Mouse (Mus musculus): ENCODE measurements around the gene Fzd9. TPM values are rescaled to one million over a fixed set of nuclear protein-coding genes. Genes with fewer than 3 reads are reported as not detected.
"Not testable (repeated sequence)": the region's sequence is repeated elsewhere in the genome, so short reads cannot be mapped to it uniquely, and the experiment has no call there.

Fzd9 gene
- total RNA-seq, 1 experiment = 9.4 TPM

DNA sequence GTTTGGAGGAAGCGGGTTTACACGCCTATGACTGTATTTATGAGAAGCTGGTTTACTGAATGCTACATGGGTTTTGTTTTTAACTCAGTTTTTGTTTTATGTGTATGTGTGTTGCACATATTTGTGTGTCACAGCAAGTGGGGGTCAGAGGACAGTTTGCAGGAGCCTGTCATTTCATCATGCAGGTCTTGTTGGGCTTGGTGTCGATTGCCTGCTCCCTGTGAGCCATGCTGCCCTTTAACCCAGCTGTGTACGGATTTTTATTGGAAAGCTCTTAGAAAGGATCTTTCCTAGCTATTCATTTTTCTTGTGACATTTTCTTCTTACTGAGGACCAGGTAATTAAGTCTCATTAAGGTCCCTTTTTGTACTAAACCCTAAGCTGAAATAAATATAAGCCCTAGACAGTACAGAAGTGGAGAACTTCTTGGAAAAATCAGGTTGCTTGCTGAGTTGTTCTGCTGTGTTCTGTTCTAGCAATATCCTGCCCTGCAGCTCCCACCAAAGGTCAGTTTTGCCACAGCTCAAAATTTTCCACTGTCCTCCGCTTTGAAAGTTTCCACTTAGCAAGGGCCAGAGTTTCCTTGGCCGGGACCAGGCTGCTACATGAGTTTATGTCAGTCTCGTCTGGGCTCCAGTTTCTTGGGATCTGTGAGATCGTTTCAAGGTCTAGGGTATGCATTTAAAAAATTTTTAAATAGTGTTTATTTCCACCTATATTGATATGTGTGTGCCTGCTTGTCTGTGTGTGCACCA is 17.7 kb downstream of the Fzd9 start:
- in situ Hi-C loops (cut with MboI; ENCODE audit: low sequenced_read_pairs in 2 of 2, unreplicated experiment in 2 of 2) = no loop called here

GRCm38 (mm10) chr5:135230186-135230585 is 20.8 kb downstream of the Fzd9 start:
- H3K9ac ChIP-seq (ENCODE audit: insufficient read depth, low read depth, low read length, poor library complexity, severe bottlenecking) = no peak overlapping the region
- H3K36me3 ChIP-seq (ENCODE audit: control insufficient read depth, insufficient read depth, low read length, poor library complexity, severe bottlenecking) = peaks cover 55% of the 10 kb centered on the region
- no peaks in the 10 kb centered on the region for H3K4me1 ChIP-seq (ENCODE audit: control insufficient read depth in 2 of 2, insufficient read depth in 2 of 2, low read length in 2 of 2, poor library complexity in 1 of 2)
- no peak for TF ChIP-seq MAFK (IDR thresholded peaks at IDR 0.05; ENCODE audit: insufficient read depth, low read depth, low read length)
- no peak for TF ChIP-seq CHD2 (IDR thresholded peaks at IDR 0.05; ENCODE audit: low read depth, low read length)
- TF ChIP-seq ZNF384 (IDR thresholded peaks at IDR 0.05; ENCODE audit: low read depth, low read length) = no peak
- TF ChIP-seq HCFC1 (IDR thresholded peaks at IDR 0.05; ENCODE audit: borderline replicate concordance, insufficient read depth, low read length) = no peak
- no peak for TF ChIP-seq ZC3H11A (IDR thresholded peaks at IDR 0.05; ENCODE audit: borderline replicate concordance, low read depth, low read length)
- DNase-seq (ENCODE audit: low read depth, low spot score) = no peak
- no peak overlapping the region for H3K4me3 ChIP-seq (ENCODE audit: insufficient read depth in 1 of 2, low read depth in 1 of 2, low read length in 2 of 2, poor library complexity in 1 of 2, severe bottlenecking in 1 of 2)
- no peak overlapping the region for H3K27ac ChIP-seq (ENCODE audit: insufficient read depth, low read depth, low read length, poor library complexity, severe bottlenecking)
- no peaks in the 10 kb centered on the region for H3K9me3 ChIP-seq (ENCODE audit: control insufficient read depth, insufficient read depth, low read depth, low read length)
- in situ Hi-C loops (cut with MboI; ENCODE audit: low sequenced_read_pairs in 2 of 2, unreplicated experiment in 2 of 2) = no loop called here

More for the DNA sequence above, 17.7 kb downstream of the Fzd9 start:
- peaks cover 63% of the 10 kb centered on the region for H3K36me3 ChIP-seq (ENCODE audit: control insufficient read depth, insufficient read depth, low read length, poor library complexity, severe bottlenecking)
- no peak overlapping the region for H3K4me3 ChIP-seq (ENCODE audit: insufficient read depth in 1 of 2, low read depth in 1 of 2, low read length in 2 of 2, poor library complexity in 1 of 2, severe bottlenecking in 1 of 2)
- DNase-seq (ENCODE audit: low read depth, low spot score) = no peak
- H3K4me1 ChIP-seq (ENCODE audit: control insufficient read depth in 2 of 2, insufficient read depth in 2 of 2, low read length in 2 of 2, poor library complexity in 1 of 2) = no peaks in the 10 kb centered on the region
- H3K9me3 ChIP-seq (ENCODE audit: control insufficient read depth, insufficient read depth, low read depth, low read length) = no peaks in the 10 kb centered on the region
- H3K27ac ChIP-seq (ENCODE audit: insufficient read depth, low read depth, low read length, poor library complexity, severe bottlenecking) = no peak overlapping the region
- no peak overlapping the region for H3K9ac ChIP-seq (ENCODE audit: insufficient read depth, low read depth, low read length, poor library complexity, severe bottlenecking)
- TF ChIP-seq ZNF384 (IDR thresholded peaks at IDR 0.05; ENCODE audit: low read depth, low read length) (no peak), CHD2 (IDR thresholded peaks at IDR 0.05; ENCODE audit: low read depth, low read length) (no peak), ZC3H11A (IDR thresholded peaks at IDR 0.05; ENCODE audit: borderline replicate concordance, low read depth, low read length) (no peak), MAFK (IDR thresholded peaks at IDR 0.05; ENCODE audit: insufficient read depth, low read depth, low read length) (no peak), HCFC1 (IDR thresholded peaks at IDR 0.05; ENCODE audit: borderline replicate concordance, insufficient read depth, low read length) (no peak)

DNA sequence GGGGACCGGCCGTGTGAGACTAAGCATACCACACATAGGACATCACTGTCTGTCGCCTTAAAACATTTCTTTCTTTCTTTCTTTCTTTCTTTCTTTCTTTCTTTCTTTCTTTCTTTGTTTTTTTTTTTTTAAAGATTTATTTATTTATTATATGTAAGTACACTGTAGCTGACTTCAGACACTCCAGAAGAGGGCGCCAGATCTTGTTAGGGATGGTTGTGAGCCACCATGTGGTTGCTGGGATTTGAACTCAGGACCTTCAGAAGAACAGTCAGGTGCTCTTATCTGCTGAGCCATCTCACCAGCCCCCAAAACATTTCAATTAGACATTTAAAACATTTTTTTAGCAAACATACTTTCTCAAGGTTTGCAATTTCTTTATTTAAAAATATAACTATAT is 25.2 kb downstream of the Fzd9 start:
- H3K4me1 ChIP-seq (ENCODE audit: control insufficient read depth in 2 of 2, insufficient read depth in 2 of 2, low read length in 2 of 2, poor library complexity in 1 of 2); in situ Hi-C loops (cut with MboI; ENCODE audit: low sequenced_read_pairs in 2 of 2, unreplicated experiment in 2 of 2); H3K9ac ChIP-seq (ENCODE audit: insufficient read depth, low read depth, low read length, poor library complexity, severe bottlenecking); DNase-seq (ENCODE audit: low read depth, low spot score); H3K9me3 ChIP-seq (ENCODE audit: control insufficient read depth, insufficient read depth, low read depth, low read length); H3K4me3 ChIP-seq (ENCODE audit: insufficient read depth in 1 of 2, low read depth in 1 of 2, low read length in 2 of 2, poor library complexity in 1 of 2, severe bottlenecking in 1 of 2); H3K27ac ChIP-seq (ENCODE audit: insufficient read depth, low read depth, low read length, poor library complexity, severe bottlenecking): not testable (repeated sequence)
- H3K36me3 ChIP-seq (ENCODE audit: control insufficient read depth, insufficient read depth, low read length, poor library complexity, severe bottlenecking) = peaks cover 44% of the 10 kb centered on the region

DNA sequence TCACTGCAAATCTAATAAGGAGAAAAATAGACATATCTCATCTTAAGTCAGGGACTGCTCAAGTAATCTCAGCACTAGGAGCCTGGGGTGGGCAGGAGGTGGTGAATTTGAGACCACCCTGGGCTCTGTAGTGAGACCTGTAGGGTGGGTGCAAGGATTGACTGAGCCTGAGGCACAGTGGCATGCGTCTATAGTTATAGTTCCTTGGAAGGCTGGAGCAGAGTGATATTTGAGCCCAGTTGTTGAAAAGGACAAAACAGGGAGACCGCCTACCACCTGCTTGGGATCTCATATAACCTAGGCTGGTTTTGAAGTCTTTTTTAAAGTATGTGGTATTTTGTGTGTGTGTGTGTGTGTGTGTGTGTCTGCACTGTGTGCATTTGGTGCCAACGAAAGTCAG is 26.9 kb downstream of the Fzd9 start:
- in situ Hi-C loops (cut with MboI; ENCODE audit: low sequenced_read_pairs in 2 of 2, unreplicated experiment in 2 of 2) = no loop called here
- TF ChIP-seq MAFK (IDR thresholded peaks at IDR 0.05; ENCODE audit: insufficient read depth, low read depth, low read length) = no peak
- no peak for TF ChIP-seq ZC3H11A (IDR thresholded peaks at IDR 0.05; ENCODE audit: borderline replicate concordance, low read depth, low read length)
- TF ChIP-seq ZNF384 (IDR thresholded peaks at IDR 0.05; ENCODE audit: low read depth, low read length) = no peak
- no peak for TF ChIP-seq HCFC1 (IDR thresholded peaks at IDR 0.05; ENCODE audit: borderline replicate concordance, insufficient read depth, low read length)
- TF ChIP-seq CHD2 (IDR thresholded peaks at IDR 0.05; ENCODE audit: low read depth, low read length) = no peak
- Histone ChIP-seq H3K9ac (ENCODE audit: insufficient read depth, low read depth, low read length, poor library complexity, severe bottlenecking) (no peak overlapping the region), H3K4me3 (ENCODE audit: insufficient read depth in 1 of 2, low read depth in 1 of 2, low read length in 2 of 2, poor library complexity in 1 of 2, severe bottlenecking in 1 of 2) (no peak overlapping the region), H3K4me1 (ENCODE audit: control insufficient read depth in 2 of 2, insufficient read depth in 2 of 2, low read length in 2 of 2, poor library complexity in 1 of 2) (peaks cover 0 to 7% of the 10 kb centered on the region in 2 experiments; a peak in 2 of 4 replicates), H3K36me3 (ENCODE audit: control insufficient read depth, insufficient read depth, low read length, poor library complexity, severe bottlenecking) (peaks cover 39% of the 10 kb centered on the region), H3K27ac (ENCODE audit: insufficient read depth, low read depth, low read length, poor library complexity, severe bottlenecking) (no peak overlapping the region), H3K9me3 (ENCODE audit: control insufficient read depth, insufficient read depth, low read depth, low read length) (no peaks in the 10 kb centered on the region)
- no peak for DNase-seq (ENCODE audit: low read depth, low spot score)

DNA sequence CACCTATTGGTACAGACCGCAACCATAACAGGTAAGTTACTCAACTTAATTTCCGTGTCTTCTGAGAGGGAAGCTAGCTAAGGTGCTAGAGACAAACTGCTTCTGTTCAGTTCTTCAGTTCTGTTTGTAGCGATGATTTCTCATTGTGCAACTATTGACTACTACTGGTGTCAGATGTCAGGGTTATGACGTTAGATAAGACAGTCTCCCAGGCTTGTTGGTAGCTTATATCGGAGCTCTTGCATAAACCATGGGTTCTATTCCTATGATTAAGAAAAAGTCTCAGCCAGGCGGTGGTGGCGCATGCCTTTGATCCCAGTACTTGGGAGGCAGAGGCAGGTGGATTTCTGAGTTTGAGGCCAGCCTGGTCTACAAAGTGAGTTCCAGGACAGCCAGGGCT is 29.0 kb downstream of the Fzd9 start:
- no peak overlapping the region for H3K4me3 ChIP-seq (ENCODE audit: insufficient read depth in 1 of 2, low read depth in 1 of 2, low read length in 2 of 2, poor library complexity in 1 of 2, severe bottlenecking in 1 of 2)
- H3K4me1 ChIP-seq (ENCODE audit: control insufficient read depth in 2 of 2, insufficient read depth in 2 of 2, low read length in 2 of 2, poor library complexity in 1 of 2) = peaks cover 0 to 7% of the 10 kb centered on the region in 2 experiments; a peak in 2 of 4 replicates
- in situ Hi-C loops (cut with MboI; ENCODE audit: low sequenced_read_pairs in 2 of 2, unreplicated experiment in 2 of 2) = no loop called here
- H3K27ac ChIP-seq (ENCODE audit: insufficient read depth, low read depth, low read length, poor library complexity, severe bottlenecking) = no peak overlapping the region
- no peaks in the 10 kb centered on the region for H3K9me3 ChIP-seq (ENCODE audit: control insufficient read depth, insufficient read depth, low read depth, low read length)
- peaks cover 43% of the 10 kb centered on the region for H3K36me3 ChIP-seq (ENCODE audit: control insufficient read depth, insufficient read depth, low read length, poor library complexity, severe bottlenecking)
- no peak for TF ChIP-seq MAFK (IDR thresholded peaks at IDR 0.05; ENCODE audit: insufficient read depth, low read depth, low read length)
- TF ChIP-seq CHD2 (IDR thresholded peaks at IDR 0.05; ENCODE audit: low read depth, low read length) = no peak
- no peak for TF ChIP-seq HCFC1 (IDR thresholded peaks at IDR 0.05; ENCODE audit: borderline replicate concordance, insufficient read depth, low read length)
- no peak for TF ChIP-seq ZC3H11A (IDR thresholded peaks at IDR 0.05; ENCODE audit: borderline replicate concordance, low read depth, low read length)
- no peak for TF ChIP-seq ZNF384 (IDR thresholded peaks at IDR 0.05; ENCODE audit: low read depth, low read length)
- H3K9ac ChIP-seq (ENCODE audit: insufficient read depth, low read depth, low read length, poor library complexity, severe bottlenecking) = no peak overlapping the region
- DNase-seq (ENCODE audit: low read depth, low spot score) = no peak
